Mouse (Mus musculus): Measurements from ENCODE around the gene Matk. TPM values are rescaled to one million over a fixed set of nuclear protein-coding genes. Genes with fewer than 3 reads are reported as not detected.

The Matk gene
- total and polyA plus RNA-seq, 3 experiments = 0.23 to 1.0 TPM; not detected in 1

DNA sequence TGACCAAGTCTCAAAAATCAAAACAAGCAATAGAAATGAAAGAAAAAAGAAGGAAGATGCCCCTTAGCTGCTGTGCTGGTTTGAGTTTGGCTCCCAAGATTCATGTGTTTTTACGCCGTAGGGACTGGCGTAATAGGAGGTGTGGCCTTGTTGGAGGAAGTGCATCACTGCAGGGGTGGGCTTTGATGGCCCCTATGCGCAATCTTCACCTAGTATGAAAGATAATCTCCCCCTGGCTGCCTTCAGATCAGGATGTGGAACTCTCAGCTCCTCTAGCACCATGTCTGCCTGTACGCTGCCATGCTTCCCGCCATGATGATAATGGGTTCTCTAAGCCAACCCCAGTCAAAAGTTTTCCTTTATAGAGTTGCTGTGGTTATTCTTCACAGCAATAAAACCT is 36.5 kb upstream of the Matk start (continued):
- TF ChIP-seq SIN3A (IDR thresholded peaks at IDR 0.05; ENCODE audit: low read length) (peak; percentile 67), MAZ (IDR thresholded peaks at IDR 0.05; ENCODE audit: low read depth, low read length) (no peak), HCFC1 (IDR thresholded peaks at IDR 0.05; ENCODE audit: low read depth, low read length) (peak; percentile 69), ELF1 (IDR thresholded peaks at IDR 0.05; ENCODE audit: low read depth, low read length) (peak; percentile 63; the same call in 1 of the 2 replicates), POLR2AphosphoS5 (IDR thresholded peaks at IDR 0.05; ENCODE audit: borderline replicate concordance, low read depth, low read length) (no peak), CHD2 (IDR thresholded peaks at IDR 0.05; ENCODE audit: low read length) (no peak), USF1 (IDR thresholded peaks at IDR 0.05; ENCODE audit: low read depth, low read length) (peak; percentile 10; the same call in 1 of the 2 replicates), CTCF (IDR thresholded peaks at IDR 0.05 in 2 of 3, conservative IDR thresholded peaks at IDR 0.05 in 1 of 3; ENCODE audit: control insufficient read depth in 1 of 3, insufficient read depth in 1 of 3, low read depth in 2 of 3, low read length in 3 of 3, poor library complexity in 1 of 3, severe bottlenecking in 1 of 3) (no peak), MYC (IDR thresholded peaks at IDR 0.05; ENCODE audit: low read depth, low read length) (0 out of 2 replicates have a peak, but pooled peaks have one; percentile 16), RAD21 (IDR thresholded peaks at IDR 0.05; ENCODE audit: low read depth, low read length) (no peak), ZKSCAN1 (IDR thresholded peaks at IDR 0.05; ENCODE audit: low read depth, low read length) (no peak), EP300 (IDR thresholded peaks at IDR 0.05; ENCODE audit: low read depth in 1 of 2, low read length in 2 of 2) (0 out of 4 replicates have a peak, but pooled peaks of 1 of the 2 experiments have one; percentile 19), TBP (IDR thresholded peaks at IDR 0.05; ENCODE audit: low read depth, low read length) (peak; percentile 84), TAL1 (IDR thresholded peaks at IDR 0.05; ENCODE audit: low read length) (no peak), MXI1 (IDR thresholded peaks at IDR 0.05; ENCODE audit: low read depth, low read length) (no peak; the same call in 1 of the 2 replicates), POLR2AphosphoS2 (IDR thresholded peaks at IDR 0.05; ENCODE audit: low read length) (peak; percentile 45; the same call in 1 of the 2 replicates), NRF1 (IDR thresholded peaks at IDR 0.05; ENCODE audit: insufficient read depth, low read depth, low read length, poor library complexity, severe bottlenecking) (0 out of 2 replicates have a peak, but pooled peaks have one; percentile 20), BHLHE40 (IDR thresholded peaks at IDR 0.05; ENCODE audit: borderline replicate concordance, low read depth, low read length) (no peak), NELFE (IDR thresholded peaks at IDR 0.05; ENCODE audit: low read depth, low read length) (peak; percentile 72), MAFK (IDR thresholded peaks at IDR 0.05; ENCODE audit: borderline replicate concordance, low read depth, low read length) (no peak)

DNA sequence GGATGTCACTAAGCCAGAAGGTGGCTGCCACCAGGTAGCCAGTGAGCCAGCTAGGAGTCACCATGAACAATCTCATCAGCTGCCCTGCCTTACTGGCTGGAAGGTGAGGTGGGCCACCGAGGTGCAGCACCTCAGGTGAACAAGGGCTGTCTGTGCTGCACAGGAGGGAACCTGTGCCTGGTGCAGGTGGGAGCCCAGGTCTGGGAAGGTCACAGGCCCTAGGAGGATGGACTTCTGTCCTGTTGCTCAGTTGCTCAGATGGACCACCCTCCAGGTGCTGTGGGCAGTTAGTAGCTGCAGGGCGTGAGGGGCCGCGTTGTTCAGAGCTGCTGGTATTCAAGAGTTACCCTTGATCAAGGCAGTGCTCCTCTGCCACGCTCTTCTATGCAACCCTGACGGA is 35.9 kb upstream of the Matk start:
- Histone ChIP-seq H3K27ac (ENCODE audit: control insufficient read depth, low read depth, low read length) (peak overlapping the region; percentile 48), H3K9ac (ENCODE audit: control insufficient read depth, low read depth, low read length, poor library complexity, severe bottlenecking) (peak overlapping the region; percentile 6; the same call in 1 of the 2 replicates), H3K36me3 (ENCODE audit: control insufficient read depth in 1 of 2, insufficient read depth in 2 of 2, low read length in 2 of 2) (peaks cover 0 to 2% of the 10 kb centered on the region in 2 experiments; a peak in 1 of 4 replicates), H3K4me1 (ENCODE audit: control insufficient read depth in 1 of 2, insufficient read depth in 2 of 2, low read length in 2 of 2) (peaks cover 4 to 13% of the 10 kb centered on the region in 2 experiments), H3K27me3 (ENCODE audit: control insufficient read depth in 1 of 2, insufficient read depth in 2 of 2, low read length in 2 of 2) (no peaks in the 10 kb centered on the region), H3K9me3 (replicated peaks; ENCODE audit: insufficient read depth, low read length) (no peaks in the 10 kb centered on the region), H3K79me2 (ENCODE audit: control insufficient read depth, insufficient read depth, low read length, poor library complexity) (no peaks in the 10 kb centered on the region), H3K4me3 (ENCODE audit: control insufficient read depth in 1 of 2, insufficient read depth in 1 of 2, low read depth in 2 of 2, low read length in 2 of 2) (peak overlapping the region; percentile 13 to 44; a peak in 2 of 4 replicates)
- TF ChIP-seq CTCF (IDR thresholded peaks at IDR 0.05 in 2 of 3, conservative IDR thresholded peaks at IDR 0.05 in 1 of 3; ENCODE audit: control insufficient read depth in 1 of 3, insufficient read depth in 1 of 3, low read depth in 2 of 3, low read length in 3 of 3, poor library complexity in 1 of 3, severe bottlenecking in 1 of 3) (no peak), GABPA (IDR thresholded peaks at IDR 0.05; ENCODE audit: low read depth, low read length) (no peak), MAX (IDR thresholded peaks at IDR 0.05; ENCODE audit: low read length) (no peak), TAL1 (IDR thresholded peaks at IDR 0.05; ENCODE audit: low read length) (no peak), MAZ (IDR thresholded peaks at IDR 0.05; ENCODE audit: low read depth, low read length) (no peak), ZKSCAN1 (IDR thresholded peaks at IDR 0.05; ENCODE audit: low read depth, low read length) (no peak), POLR2AphosphoS5 (IDR thresholded peaks at IDR 0.05; ENCODE audit: borderline replicate concordance, low read depth, low read length) (no peak), MAFK (IDR thresholded peaks at IDR 0.05; ENCODE audit: borderline replicate concordance, low read depth, low read length) (no peak), ZC3H11A (IDR thresholded peaks at IDR 0.05; ENCODE audit: low read depth, low read length) (no peak), MEF2A (IDR thresholded peaks at IDR 0.05; ENCODE audit: extremely low read depth, insufficient replicate concordance, low read depth, low read length, poor library complexity, severe bottlenecking) (no peak), CHD2 (IDR thresholded peaks at IDR 0.05; ENCODE audit: low read length) (no peak), JUND (IDR thresholded peaks at IDR 0.05; ENCODE audit: low read depth, low read length) (no peak), RAD21 (IDR thresholded peaks at IDR 0.05; ENCODE audit: low read depth, low read length) (no peak), HCFC1 (IDR thresholded peaks at IDR 0.05; ENCODE audit: low read depth, low read length) (no peak), TCF12 (IDR thresholded peaks at IDR 0.05; ENCODE audit: low read depth, low read length) (no peak), ZNF384 (IDR thresholded peaks at IDR 0.05; ENCODE audit: low read depth, low read length) (no peak), MYB (IDR thresholded peaks at IDR 0.05; ENCODE audit: low read depth, low read length) (no peak), SMC3 (IDR thresholded peaks at IDR 0.05; ENCODE audit: low read depth, low read length) (no peak), NELFE (IDR thresholded peaks at IDR 0.05; ENCODE audit: low read depth, low read length) (no peak)
- DNase-seq (ENCODE audit: low read depth, low spot score) = no peak
